Mouse (Mus musculus) T-cell, adult 66 days (primary cell): ENCODE data around the gene Olfr531. TPM values are rescaled to one million over a fixed set of nuclear protein-coding genes. Genes with fewer than 3 reads are reported as not detected.

Source experiments
- total RNA-seq, 2 experiments: library from RNA; stranded (reverse); gene quantifications; 3 replicates in 1 of 2; 4 replicates in 1 of 2; pipeline ENCODE4 v1.2.4; 2023

Olfr531 gene
- total RNA-seq, result not detected

GRCm38 (mm10) chr7:140402818-140403217 lies at the start of gene Olfr531:
TSS of gene Olfr531 (minus strand) at chr7:140402918.

GRCm38 (mm10) chr7:140421539-140421938 lies 18.8 kb upstream of the Olfr531 start, which contains the start of gene Olfr532:
TSS of gene Olfr532 (minus strand) at chr7:140421639.

GRCm38 (mm10) chr7:140376231-140376630 lies 26.5 kb downstream of the Olfr531 start, which contains the start of gene Olfr530:
TSS of gene Olfr530 (minus strand) at chr7:140376331.

GRCm38 (mm10) chr7:140361571-140361970 lies 41.1 kb downstream of the Olfr531 start, which contains the start of gene Olfr60:
TSS of gene Olfr60 (minus strand) at chr7:140361671.

Other genes starting within 250 kb of the Olfr531 start
- gene Sprn, start 248.0 kb downstream of the Olfr531 start, total RNA-seq, result not detected
- not detected for gene Olfr522, start 238.2 kb downstream of the Olfr531 start, total RNA-seq
- not detected for gene Olfr523, start 229.7 kb downstream of the Olfr531 start, total RNA-seq
- not detected for gene Olfr524, start 197.0 kb downstream of the Olfr531 start, total RNA-seq
- gene Cd163l1, start 184.7 kb downstream of the Olfr531 start, total RNA-seq, result 1 to 10 TPM in 1 of 2 experiments, under 1 TPM in 1; 0.86 to 2.6 TPM
- 1 to 10 TPM; 3.6 to 4.5 TPM for gene 5830411N06Rik, start 155.6 kb downstream of the Olfr531 start, total RNA-seq
- gene Olfr525, start 82.1 kb downstream of the Olfr531 start, total RNA-seq, result not detected
- gene Olfr527, start 68.9 kb downstream of the Olfr531 start, total RNA-seq, result not detected
- gene Olfr60, start 41.2 kb downstream of the Olfr531 start, total RNA-seq, result not detected
- not detected for gene Olfr530, start 26.6 kb downstream of the Olfr531 start, total RNA-seq
- not detected for gene Olfr532, start 18.7 kb upstream of the Olfr531 start, total RNA-seq
- gene Olfr533, start 60.5 kb upstream of the Olfr531 start, total RNA-seq, result not detected
- not detected for gene Olfr535, start 81.3 kb upstream of the Olfr531 start, total RNA-seq
- not detected for gene Olfr536, start 104.5 kb upstream of the Olfr531 start, total RNA-seq
- not detected for gene Olfr538, start 165.0 kb upstream of the Olfr531 start, total RNA-seq
- gene Olfr46, start 198.4 kb upstream of the Olfr531 start, total RNA-seq, result not detected
- gene Olfr61, start 226.1 kb upstream of the Olfr531 start, total RNA-seq, result not detected
- not detected for gene Olfr53, start 243.5 kb upstream of the Olfr531 start, total RNA-seq